Mouse (Mus musculus): ENCODE data around the gene Cbl.

Cbl gene

DNA sequence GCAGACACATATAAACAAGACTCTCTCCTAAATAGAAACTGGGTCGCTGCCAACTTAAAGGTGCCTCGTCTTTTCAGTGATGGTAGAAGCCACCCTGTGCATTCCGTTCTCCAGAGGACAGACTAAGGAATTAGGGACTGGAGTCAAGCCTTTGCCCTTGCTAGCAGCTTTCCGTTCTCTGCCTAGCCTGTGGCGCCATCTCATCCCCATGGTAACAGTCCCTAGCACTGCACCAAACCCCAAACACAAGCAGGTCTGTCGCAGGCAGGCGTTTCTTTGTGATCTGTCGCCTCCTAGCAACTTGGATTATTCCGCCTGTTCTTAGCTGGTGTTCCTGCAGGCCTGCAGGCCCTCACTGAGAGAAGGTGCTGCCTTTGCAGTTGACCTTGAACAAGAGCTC is 137.3 kb downstream of the Cbl start:
- DNase-seq, result peak; percentile 66

DNA sequence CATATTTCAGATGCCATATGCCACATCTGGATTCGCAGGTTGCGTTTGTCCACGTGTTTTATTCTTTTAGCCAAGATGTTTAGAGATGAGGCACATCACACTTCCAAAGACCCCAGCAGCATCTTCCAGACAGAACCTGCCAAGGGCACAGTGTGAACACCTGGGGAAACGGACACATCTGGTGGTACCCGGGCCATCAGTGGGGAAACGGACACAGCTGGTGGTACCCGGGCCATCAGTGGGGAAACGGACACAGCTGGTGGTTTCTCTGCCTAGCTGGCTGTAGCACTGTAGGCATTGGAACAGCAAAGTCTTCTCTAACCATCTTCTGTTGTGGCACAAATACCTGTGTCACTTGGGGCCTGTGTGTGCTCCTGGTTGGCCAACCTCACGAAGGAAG is 138.1 kb downstream of the Cbl start:
- DNase-seq, result no peak

- no peak for DNase-seq
Observed at GRCm38 (mm10) chr9:44094737-44095136, 139.1 kb downstream of the Cbl start.

- peak; percentile 90 for DNase-seq
Observed at GRCm38 (mm10) chr9:44093612-44094503, 140.0 kb downstream of the Cbl start.
